Mouse (Mus musculus) limb, embryonic 14.5 days (tissue): ENCODE results near the gene Ebf1. TPM values are rescaled to one million over a fixed set of nuclear protein-coding genes. Genes with fewer than 3 reads are reported as not detected.
A peak's percentile ranks its signal among the peaks of the same experiment; 100 is the strongest.

ENCODE experiments used
- ATAC-seq: fragments of 200-750 bp; cut with Nextera tagmentation; 2 replicates; pipeline ENCODE4 v1.8.0; 2017; ENCODE audit warnings: low read depth, moderate number of reproducible peaks, moderate TSS enrichment; ENCODE audit not compliant: low FRiP score
- DNase-seq: peaks from one replicate; pipeline ENCODE4 v3.0.0-alpha.2; 2015; ENCODE audit warnings: low spot score
- H3K27ac ChIP-seq: fragments of 300-500 bp; sonication (generic); replicated peaks from 2 replicates; pipeline ENCODE4 v1.5.1; 2014; ENCODE audit warnings: low read depth, mild to moderate bottlenecking, low read length, moderate library complexity, mixed read lengths
- H3K27me3 ChIP-seq: fragments of 300-500 bp; sonication (generic); 2 replicates; pipeline ENCODE4 v1.6.1; 2014; ENCODE audit warnings: low read length, mixed read lengths; ENCODE audit not compliant: control insufficient read depth, insufficient read depth
- H3K36me3 ChIP-seq: fragments of 300-500 bp; sonication (generic); 2 replicates; pipeline ENCODE4 v1.6.1; 2014; ENCODE audit warnings: mild to moderate bottlenecking, low read length, moderate library complexity, mixed read lengths; ENCODE audit not compliant: control insufficient read depth, insufficient read depth
- H3K4me1 ChIP-seq: fragments of 300-500 bp; sonication (generic); 2 replicates; pipeline ENCODE4 v1.6.1; 2014; ENCODE audit warnings: antibody characterized with exemption, low read length, mixed read lengths; ENCODE audit not compliant: control insufficient read depth, insufficient read depth
- H3K4me2 ChIP-seq: fragments of 300-500 bp; sonication (generic); replicated peaks from 2 replicates; pipeline ENCODE4 v1.6.1; 2014; ENCODE audit warnings: low read depth, mild to moderate bottlenecking, low read length, moderate library complexity; ENCODE audit not compliant: severe bottlenecking
- H3K4me3 ChIP-seq: fragments of 300-500 bp; sonication (generic); replicated peaks from 2 replicates; pipeline ENCODE4 v1.5.1; 2014; ENCODE audit warnings: low read length
- H3K9ac ChIP-seq: fragments of 300-500 bp; sonication (generic); 2 replicates; pipeline ENCODE4 v1.6.1; 2014; ENCODE audit warnings: mild to moderate bottlenecking, low read depth, low read length, moderate library complexity; ENCODE audit not compliant: severe bottlenecking
- H3K9me3 ChIP-seq: fragments of 300-500 bp; sonication (generic); 2 replicates; pipeline ENCODE4 v1.6.1; 2016; ENCODE audit warnings: low read length; ENCODE audit not compliant: control insufficient read depth
- POLR2A ChIP-seq: fragments of 200-500 bp; IDR thresholded peaks from 2 replicates; pipeline ENCODE4 v1.8.0; 2012; ENCODE audit warnings: inconsistent platforms, mild to moderate bottlenecking, moderate library complexity, borderline replicate concordance; ENCODE audit not compliant: insufficient read depth, insufficient read length; ENCODE audit errors: extremely low read depth
- WGBS: fragments of 180-500 bp; shearing (Covaris S2); extraction: QIAGEN DNeasy Blood & Tissue Kit; methylation state at CpG from one replicate; pipeline ENCODE4 v1.1.7; 2014; 5-methylcytosine and 5-hydroxymethylcytosine counted together
- polyA plus RNA-seq, 2 experiments: library from polyadenylated mRNA; depleted of rRNA in 1 of 2; stranded (reverse) in 1 of 2; unstranded in 1 of 2; fragments of >200 nt; fragmentation: Nextera tagmentation in 1 of 2; extraction: Ambion mirVana in 1 of 2; gene quantifications; 2 replicates each; pipeline versions ENCODE4 v1.2.1 to v1.2.3; 2012 to 2014

Gene Ebf1
- polyA plus RNA-seq, 2 experiments: 42.9 to 71.4 TPM

DNA sequence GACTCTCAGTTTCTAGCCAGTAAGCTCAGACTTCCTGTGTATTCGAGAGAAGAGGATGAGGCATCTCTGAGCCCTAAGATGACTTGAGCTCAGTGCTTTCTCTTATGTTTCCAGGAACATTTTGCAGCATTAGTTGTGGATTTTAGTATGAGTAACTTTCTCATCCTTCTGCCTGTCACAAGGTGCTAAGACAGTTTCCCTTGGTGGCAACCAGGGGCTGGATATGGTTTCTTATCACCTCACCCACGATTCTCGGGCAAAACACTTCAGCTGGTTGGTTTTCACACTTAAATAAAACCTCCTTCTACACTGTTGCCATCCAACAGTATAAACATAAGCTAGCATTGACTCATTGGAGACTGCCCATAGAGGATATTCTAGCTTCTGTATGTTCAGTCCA lies 306.0 kb downstream of the Ebf1 start:
- H3K4me1 ChIP-seq: peaks cover 24% of the 10 kb centered on the region
- no peak overlapping the region for H3K9ac ChIP-seq
- no peak for DNase-seq
- no peak for TF ChIP-seq POLR2A
- H3K27ac ChIP-seq: no peak overlapping the region
- no peak overlapping the region for H3K4me2 ChIP-seq
- 59% methylated on average over 3 of the region's 3 CpGs for WGBS
- no peaks in the 10 kb centered on the region for H3K9me3 ChIP-seq
- peaks cover 6% of the 10 kb centered on the region; the same call in 1 of the 2 replicates for H3K36me3 ChIP-seq
- no peak for ATAC-seq
- no peak overlapping the region for H3K4me3 ChIP-seq
- no peaks in the 10 kb centered on the region for H3K27me3 ChIP-seq

DNA sequence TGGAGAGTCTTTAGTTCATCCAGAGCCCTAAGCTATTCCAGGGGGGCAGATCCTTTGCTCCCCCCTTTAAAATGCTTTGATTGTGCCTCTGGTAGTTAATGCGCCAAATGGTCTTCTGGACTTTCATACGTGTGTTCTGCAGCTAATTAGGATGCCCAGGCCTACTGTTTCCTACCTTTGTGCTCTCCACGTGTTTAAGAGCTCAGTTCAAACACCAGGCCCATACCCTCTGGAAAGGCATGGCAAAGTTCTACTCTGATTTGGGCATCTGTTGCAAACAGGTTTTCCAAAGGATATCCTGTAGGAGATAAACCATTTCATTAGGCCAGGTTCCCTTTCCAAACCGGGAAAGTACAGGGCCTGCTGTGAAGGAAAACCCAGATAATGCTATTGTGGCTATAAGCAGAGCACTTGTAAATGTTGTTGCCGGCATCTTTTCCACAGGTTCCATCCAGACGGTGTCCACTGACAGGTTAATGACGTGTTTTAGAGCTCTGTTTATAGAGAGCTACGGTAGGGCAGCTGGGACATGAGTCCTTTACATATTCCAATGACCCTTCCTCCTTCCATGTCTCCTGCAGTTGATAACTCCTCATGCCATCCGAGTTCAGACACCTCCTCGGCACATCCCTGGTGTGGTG lies 306.9 kb downstream of the Ebf1 start:
- no peak overlapping the region for H3K27ac ChIP-seq
- DNase-seq (no peak), ATAC-seq (no peak)
- no peaks in the 10 kb centered on the region for H3K9me3 ChIP-seq
- H3K4me2 ChIP-seq: no peak overlapping the region
- 27% methylated on average over 10 of the region's 10 CpGs for WGBS
- no peaks in the 10 kb centered on the region for H3K27me3 ChIP-seq
- peaks cover 6% of the 10 kb centered on the region; the same call in 1 of the 2 replicates for H3K36me3 ChIP-seq
- H3K4me3 ChIP-seq: no peak overlapping the region
- H3K4me1 ChIP-seq: peaks cover 24% of the 10 kb centered on the region
- H3K9ac ChIP-seq: no peak overlapping the region
- TF ChIP-seq POLR2A: no peak

DNA sequence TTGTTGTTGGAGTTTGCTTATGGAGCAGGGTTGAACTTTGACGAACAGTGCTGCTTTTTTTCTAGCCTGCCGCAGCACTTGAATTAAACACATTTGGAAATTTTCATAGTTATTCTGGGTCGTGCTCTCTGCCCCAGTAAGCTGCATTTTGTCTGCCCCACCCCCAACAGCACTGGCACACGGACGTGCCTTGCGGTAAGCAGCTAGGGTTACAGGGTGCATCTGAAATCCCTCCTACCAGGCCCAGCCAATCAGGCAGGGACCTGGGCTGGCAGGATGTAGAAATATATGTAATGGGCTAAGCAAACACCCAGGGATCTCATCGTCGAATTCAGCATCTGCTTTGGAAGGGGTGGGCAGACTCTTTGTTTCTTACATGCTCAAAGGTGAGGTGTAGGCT lies 307.8 kb downstream of the Ebf1 start:
- Histone ChIP-seq H3K9ac (no peak overlapping the region), H3K9me3 (no peaks in the 10 kb centered on the region), H3K4me3 (no peak overlapping the region), H3K4me1 (peaks cover 24% of the 10 kb centered on the region), H3K36me3 (peaks cover 6% of the 10 kb centered on the region; the same call in 1 of the 2 replicates), H3K27ac (no peak overlapping the region; the same call in 1 of the 2 replicates), H3K27me3 (no peaks in the 10 kb centered on the region), H3K4me2 (no peak overlapping the region)
- ATAC-seq (0 out of 2 replicates have a peak, but pooled peaks have one; percentile 46), DNase-seq (no peak)
- WGBS: 19% methylated on average over 8 of the region's 8 CpGs
- TF ChIP-seq POLR2A: no peak

DNA sequence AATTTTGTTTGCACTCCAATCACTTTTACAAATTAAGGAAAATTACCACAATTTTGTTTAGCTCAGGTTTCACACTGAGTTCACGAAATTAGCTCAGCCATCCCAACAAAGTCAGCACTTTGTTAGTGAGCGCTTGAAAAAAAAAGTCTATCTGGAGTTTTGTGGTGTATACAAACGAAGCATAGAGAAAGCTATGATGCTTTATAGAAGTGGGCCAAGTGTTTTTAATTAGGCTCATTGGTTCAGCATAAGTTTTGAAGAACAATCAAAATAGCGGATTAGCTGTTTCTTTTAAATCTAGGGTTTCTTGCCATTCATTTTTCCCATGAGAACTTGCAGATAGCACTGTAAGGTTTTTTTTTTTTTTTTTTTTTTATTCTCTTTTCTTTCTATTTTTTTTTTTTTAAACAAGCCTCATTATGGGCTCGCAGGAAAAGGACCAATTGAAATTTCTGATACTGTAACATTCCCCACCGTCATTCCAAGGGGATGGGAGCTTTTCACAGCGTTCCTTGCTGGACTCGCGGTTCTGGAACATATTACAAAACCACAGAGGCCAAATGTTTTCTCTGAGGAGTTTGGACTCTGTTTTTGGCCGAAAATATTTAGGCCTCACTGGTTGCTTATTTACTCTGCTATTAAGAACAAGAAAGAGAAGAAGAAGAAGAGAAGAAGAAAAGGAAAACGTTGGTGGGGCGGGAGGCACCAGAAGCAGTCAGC lies 308.8 kb downstream of the Ebf1 start:
- no peaks in the 10 kb centered on the region; the same call in 1 of the 2 replicates for H3K36me3 ChIP-seq
- H3K4me1 ChIP-seq: peaks cover 24% of the 10 kb centered on the region
- H3K9ac ChIP-seq: no peak overlapping the region
- no peak overlapping the region for H3K4me2 ChIP-seq
- 42% methylated on average over 12 of the region's 12 CpGs for WGBS
- H3K27ac ChIP-seq: no peak overlapping the region
- no peaks in the 10 kb centered on the region for H3K9me3 ChIP-seq
- H3K4me3 ChIP-seq: no peak overlapping the region
- ATAC-seq (no peak), DNase-seq (peak; percentile 59)
- TF ChIP-seq POLR2A: no peak
- H3K27me3 ChIP-seq: no peaks in the 10 kb centered on the region

DNA sequence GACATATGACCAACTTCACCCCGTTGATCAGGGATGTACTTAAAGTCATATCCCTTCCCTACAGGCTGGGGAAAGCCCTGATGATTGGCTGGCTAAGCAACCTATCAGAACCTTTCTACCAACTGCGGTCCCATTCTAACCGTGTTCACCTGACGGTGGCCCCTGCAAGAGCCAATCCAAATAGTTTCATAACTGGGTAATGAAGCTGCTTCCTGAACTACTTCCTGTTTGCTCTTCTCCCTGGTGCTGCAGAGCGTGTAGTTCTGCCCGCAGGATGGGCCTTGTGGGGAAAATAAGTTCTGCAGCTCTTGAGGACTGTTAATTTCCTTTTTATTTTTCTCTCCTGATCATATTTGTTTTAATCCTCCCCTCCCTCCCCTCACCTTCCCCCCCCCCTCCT lies 311.3 kb downstream of the Ebf1 start:
- ATAC-seq: no peak
- Histone ChIP-seq H3K27me3 (no peaks in the 10 kb centered on the region), H3K4me2 (no peak overlapping the region), H3K4me3 (no peak overlapping the region), H3K9me3 (no peaks in the 10 kb centered on the region), H3K9ac (no peak overlapping the region), H3K4me1 (peaks cover 24% of the 10 kb centered on the region), H3K36me3 (no peaks in the 10 kb centered on the region; the same call in 1 of the 2 replicates), H3K27ac (no peak overlapping the region)
- DNase-seq: no peak
- no peak for TF ChIP-seq POLR2A
- WGBS: 90% methylated on average over 6 of the region's 6 CpGs
